Mouse (Mus musculus): ENCODE measurements around the gene Arhgef12.

DNA sequence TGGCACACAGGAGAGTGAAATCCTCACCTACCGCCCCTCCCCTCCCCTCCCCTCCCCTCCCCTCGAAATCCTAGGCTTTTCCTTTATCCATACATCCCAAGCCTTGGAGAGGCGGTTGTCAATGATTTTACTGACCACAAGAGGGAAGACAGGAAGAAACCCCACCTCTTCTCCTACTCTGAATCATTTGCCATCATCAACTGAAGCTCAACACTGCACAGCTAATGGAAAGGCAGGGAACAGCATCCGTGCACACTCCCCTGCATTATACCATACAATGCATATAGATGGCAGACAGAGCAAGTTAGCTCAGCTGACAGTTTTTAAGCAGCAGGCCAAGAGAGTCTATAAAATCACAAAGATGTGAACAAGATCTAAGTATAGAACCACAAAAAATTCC is 35.9 kb downstream of the Arhgef12 start:
- TF ChIP-seq CTCF (IDR thresholded peaks at IDR 0.05) (0 out of 2 replicates have a peak, but pooled peaks have one; percentile 31), EP300 (IDR thresholded peaks at IDR 0.05) (no peak)
